Mouse (Mus musculus): Measurements from ENCODE around the gene Traf7.

Traf7 gene

DNA sequence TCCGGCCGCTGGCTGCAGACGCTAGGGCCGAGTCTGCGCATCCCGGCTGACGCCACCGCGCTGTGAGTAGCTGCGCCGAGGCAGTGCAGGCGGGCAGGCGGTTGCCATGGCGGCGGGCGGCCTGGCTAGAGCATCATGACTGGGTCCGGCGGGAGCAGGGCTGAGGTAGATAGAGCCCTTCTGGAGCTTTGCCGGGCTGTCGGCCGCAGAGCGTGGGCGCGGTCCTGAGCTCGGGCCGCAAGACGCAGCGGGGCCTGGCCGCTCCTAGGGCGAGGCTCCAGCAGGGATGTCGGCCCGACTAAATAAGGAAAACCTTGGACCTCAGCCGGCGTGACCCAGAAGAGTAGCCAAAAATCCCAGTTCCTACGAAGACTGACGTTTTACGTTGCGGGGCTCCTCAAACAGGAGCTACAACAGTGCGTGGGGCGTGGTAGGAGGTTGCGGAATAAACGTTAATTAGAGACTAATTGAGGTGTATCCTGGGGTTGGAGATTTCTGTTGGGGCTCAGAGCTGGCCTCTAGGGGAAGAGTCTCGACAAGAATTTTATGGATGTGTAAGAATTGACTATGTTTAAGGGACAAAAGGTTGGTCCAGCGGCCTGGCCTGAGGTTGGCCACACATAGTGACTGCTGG is 22.8 kb upstream of the Traf7 start:
- no peak for TF ChIP-seq GATA4 (IDR thresholded peaks at IDR 0.05; ENCODE audit: insufficient replicate concordance, low read length)

DNA sequence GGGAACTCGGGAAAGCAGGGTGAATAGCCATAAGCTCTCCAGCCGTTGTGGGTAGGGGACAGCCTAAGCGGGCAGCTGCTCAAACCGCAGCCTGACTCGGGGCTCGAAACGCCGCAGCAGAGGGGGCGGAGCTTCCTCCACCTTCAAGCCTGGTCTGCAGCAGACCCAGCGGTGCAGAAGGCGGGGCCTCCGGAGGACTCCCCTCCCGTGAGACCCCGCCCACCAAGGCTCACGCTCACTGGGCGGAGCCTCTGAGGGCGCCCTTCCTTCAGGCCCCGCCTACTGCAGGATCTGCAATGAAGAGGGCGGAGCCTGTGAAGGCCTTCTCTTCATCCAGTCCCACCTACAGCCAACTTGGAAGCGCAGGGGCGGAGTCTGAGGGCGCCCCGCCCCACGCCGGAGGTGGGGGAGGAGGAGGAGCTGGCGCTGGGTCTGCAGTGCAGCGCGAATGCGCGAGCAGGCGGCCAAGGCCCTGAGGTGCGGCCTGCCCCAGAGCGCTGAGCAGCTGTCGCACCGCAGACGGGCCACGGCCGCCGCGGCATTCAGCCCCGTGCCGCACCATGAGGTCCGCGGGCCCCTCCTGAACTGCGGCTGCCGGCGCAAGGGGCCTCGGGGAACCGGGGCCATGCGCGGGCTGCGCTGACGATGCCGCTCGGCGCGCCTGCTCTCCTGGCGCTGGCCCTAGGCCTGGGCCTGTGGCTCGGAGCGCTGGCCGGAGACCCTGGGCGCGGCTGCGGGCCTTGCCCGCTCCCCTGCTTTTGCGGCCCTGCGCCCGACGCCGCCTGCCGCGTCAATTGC is 22.1 kb upstream of the Traf7 start, which contains the start of gene Pkd1:
TSS of gene Pkd1 (plus strand) at position 217 of the 798 bp plus-strand sequence.
- no peak for TF ChIP-seq GATA4 (IDR thresholded peaks at IDR 0.05; ENCODE audit: insufficient replicate concordance, low read length)

DNA sequence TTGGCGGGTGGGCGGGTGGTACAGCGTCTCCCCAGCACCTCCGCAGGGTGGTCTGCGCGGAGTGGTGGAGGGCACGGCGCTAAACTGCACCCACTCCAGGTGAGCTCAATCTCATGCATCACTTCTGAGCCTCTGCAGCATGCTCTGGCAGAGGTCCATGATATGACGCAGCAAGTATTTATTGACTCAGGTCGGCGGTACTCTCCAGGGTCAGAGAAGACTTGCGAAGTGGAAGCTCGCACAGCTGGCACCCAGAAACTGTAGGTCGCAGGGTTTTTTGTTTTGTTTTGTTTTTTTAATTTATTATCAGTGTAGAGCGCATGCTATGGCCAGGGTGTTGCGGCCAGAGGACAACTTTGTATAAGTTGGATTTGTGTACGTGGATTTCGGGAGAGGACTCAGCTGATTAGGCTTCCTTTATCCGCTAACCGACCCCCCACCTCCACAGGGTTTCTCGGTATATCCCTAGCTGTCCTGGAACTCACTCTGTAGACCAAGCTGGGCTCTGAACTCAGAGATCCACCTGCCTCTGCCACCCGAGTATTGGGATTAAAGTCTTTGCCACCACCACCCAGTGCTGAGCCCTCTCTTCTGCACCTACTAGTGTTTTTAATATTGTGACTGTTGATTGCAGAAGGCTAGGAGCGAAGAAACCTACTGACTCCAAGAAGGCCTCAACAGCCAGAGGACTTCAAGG is 21.3 kb upstream of the Traf7 start:
- no peak for TF ChIP-seq GATA4 (IDR thresholded peaks at IDR 0.05; ENCODE audit: insufficient replicate concordance, low read length)

DNA sequence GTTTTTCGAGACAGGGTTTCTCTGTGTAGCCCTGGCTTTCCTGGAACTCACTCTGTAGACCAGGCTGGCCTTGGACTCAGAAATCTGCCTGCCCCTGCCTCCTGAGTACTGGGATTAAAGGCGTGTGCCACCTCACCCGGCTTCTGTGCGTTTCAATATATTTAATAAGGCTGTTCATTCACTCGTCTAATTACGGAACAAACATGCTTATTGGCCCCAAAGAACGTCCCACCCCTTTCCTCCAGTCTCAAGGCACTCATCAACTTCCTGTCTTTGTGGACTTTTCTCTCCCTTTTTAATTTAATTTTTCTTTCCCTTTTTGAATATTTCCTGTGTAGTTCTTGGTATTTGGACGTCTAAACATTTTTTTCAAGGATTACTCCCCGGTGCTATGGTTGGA is 20.7 kb upstream of the Traf7 start:
- no peak for TF ChIP-seq GATA4 (IDR thresholded peaks at IDR 0.05; ENCODE audit: insufficient replicate concordance, low read length)

DNA sequence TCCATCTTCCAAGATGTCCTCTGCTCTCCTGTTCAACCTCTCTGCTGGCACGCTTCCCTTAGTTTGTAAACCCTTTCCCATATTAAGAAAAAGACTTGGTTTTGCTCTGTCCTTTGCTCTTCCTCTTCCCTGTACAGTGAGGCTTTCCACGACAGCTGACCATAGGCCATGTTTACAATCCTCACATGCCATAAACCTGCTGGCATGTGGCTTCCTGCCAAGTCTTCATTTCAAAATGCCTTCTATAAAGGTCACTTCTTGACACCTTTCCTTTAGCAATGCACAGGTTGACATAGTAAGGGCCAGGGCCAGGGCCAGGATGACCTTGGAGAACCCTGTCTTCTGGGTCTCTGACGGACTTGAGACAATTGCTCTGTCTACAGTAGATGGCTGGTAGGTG is 18.5 kb upstream of the Traf7 start:
- no peak for TF ChIP-seq GATA4 (IDR thresholded peaks at IDR 0.05; ENCODE audit: insufficient replicate concordance, low read length)

DNA sequence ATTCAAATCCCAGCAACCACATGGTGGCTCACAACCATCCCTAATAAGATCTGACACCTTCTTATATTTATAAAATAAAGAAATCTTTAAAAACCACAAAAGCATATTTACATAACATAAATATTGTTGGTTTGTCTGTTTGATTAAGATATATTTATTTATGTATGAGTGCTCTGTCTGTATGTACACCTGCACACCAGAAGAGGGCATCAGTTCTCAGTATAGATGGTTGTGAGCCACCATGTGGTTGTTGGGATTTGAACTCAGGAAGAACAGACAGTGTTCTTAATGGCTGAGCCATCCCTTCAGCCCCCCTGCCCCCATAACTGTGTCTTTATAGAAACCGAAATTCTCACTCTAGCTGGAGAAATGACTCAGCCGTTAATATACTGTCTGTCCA is 17.5 kb upstream of the Traf7 start:
- no peak for TF ChIP-seq GATA4 (IDR thresholded peaks at IDR 0.05; ENCODE audit: insufficient replicate concordance, low read length)

DNA sequence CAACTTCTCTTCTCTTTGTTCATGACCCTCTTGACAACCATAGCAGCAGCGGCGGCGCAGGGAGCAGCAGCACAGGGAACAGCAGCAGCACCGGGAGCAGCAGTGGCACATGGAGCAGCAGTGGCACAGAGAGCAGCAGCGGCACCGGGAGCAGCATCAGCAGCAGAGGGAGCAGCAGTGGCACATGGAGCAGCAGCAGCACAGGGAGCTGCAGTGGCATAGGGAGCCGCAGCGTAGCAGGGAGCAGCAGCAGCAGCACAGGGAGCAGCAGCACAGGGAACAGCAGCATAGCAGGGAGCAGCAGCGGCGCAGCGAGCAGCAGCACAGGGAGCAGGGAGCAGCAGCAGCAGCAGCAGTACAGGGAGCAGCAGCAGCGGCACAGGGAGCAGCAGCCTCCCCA is 16.9 kb upstream of the Traf7 start:
- no peak for TF ChIP-seq GATA4 (IDR thresholded peaks at IDR 0.05; ENCODE audit: insufficient replicate concordance, low read length)

DNA sequence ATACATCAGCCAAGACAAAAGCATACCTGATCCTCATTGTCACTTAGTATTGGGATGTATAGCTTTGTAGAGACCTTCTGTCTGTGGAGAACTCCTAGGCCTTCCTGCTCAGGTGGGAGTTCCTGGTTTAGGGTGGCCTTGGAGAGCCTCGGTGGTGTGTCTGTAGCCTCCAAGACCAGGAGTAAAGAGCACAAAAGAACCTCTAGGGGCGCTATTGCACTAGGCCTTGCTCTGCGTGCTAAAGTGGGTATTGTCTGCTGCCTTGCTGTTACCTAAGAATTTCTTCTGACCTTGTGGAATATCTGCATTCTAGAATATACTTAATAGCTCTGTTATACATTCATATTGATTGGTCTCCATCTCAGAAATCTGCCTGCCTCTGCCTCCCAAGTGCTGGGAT is 12.6 kb upstream of the Traf7 start:
- no peak for TF ChIP-seq GATA4 (IDR thresholded peaks at IDR 0.05; ENCODE audit: insufficient replicate concordance, low read length)

DNA sequence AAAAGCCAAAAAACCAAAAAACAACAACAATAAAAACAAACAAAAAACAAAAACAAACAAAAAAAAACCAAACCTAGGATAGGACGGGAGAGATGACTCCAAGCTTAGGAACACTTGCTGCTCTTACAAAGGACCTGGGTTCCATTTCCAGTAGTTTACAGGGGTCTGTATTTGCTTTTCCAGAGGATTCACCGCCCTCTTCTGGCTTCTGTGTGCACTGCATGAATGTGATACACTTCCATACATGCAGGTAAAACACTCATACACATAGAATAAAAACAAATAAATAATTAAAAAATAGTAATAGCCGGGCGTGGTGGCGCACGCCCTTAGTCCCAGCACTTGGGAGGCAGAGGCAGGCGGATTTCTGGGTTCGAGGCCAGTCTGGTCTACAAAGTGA is 11.2 kb upstream of the Traf7 start:
- no peak for TF ChIP-seq GATA4 (IDR thresholded peaks at IDR 0.05; ENCODE audit: insufficient replicate concordance, low read length)

DNA sequence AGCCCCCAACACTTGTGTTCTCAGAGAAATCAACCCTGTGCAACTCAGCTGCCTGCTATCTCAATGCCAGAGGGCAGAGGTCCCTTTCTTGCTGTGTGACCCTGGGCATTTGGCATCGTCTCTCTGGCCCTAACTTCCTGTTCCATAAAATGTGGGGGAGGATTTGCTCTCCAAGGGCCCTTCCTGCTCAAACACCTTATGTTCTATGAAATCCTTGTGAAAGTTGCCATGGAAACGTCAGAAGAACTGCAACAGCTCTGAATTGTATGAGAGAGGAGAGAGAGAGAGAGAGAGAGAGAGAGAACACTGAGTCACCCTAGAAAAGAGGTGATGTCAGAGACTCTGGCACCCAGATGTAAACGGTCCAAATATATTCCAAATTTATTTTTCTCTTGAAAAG is 9.8 kb upstream of the Traf7 start:
- TF ChIP-seq GATA4 (IDR thresholded peaks at IDR 0.05; ENCODE audit: insufficient replicate concordance, low read length): no peak

DNA sequence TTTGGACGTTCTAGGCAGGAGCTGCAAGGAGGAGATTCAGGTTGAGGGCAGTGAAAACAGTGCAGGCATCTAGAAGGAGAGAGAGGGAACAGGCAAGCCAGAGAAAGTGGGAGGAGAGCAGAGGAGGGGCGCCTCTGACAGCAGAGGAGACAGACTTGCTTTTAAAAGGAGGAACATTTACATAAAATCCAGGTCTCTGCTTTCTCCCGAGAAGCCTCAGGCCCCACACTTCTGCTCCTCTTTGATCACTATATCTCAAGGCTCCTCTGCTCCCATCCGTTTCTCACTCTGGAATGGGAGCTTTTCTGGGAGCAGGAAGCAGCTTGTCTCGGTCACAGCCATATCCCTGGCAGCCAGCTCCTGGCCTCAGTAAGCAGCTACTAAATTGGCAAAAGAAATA is 7.6 kb upstream of the Traf7 start:
- no peak for TF ChIP-seq GATA4 (IDR thresholded peaks at IDR 0.05; ENCODE audit: insufficient replicate concordance, low read length)

DNA sequence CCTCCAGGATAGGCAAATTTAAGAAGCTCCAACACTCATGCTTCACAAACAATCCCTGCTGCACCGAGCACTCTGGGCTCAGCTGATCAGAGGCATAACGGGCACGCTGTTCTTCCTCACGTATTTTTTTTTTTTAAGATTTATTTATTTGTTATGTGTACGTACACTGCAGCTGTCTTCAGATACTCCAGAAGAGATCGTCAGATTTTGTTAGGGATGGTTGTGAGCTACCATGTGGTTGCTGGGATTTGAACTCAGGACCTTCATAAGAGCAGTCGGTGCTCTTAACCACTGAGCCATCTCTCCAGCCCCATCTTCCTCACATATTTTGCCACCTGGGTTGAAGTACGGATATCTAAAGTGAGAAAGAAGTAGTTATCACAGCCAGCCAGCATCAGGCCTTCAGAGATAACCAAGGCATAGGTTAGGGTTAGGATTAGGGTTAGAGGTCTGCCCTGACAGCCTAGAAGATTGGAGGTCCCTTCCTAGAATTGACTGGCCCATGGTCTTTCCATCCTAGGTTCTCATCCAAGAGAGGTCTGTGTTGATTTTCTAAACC is 6.5 kb upstream of the Traf7 start, which contains the start of gene Rab26:
TSS of gene Rab26 (minus strand) at position 51 of the 559 bp plus-strand sequence.
- TF ChIP-seq GATA4 (IDR thresholded peaks at IDR 0.05; ENCODE audit: insufficient replicate concordance, low read length): no peak

DNA sequence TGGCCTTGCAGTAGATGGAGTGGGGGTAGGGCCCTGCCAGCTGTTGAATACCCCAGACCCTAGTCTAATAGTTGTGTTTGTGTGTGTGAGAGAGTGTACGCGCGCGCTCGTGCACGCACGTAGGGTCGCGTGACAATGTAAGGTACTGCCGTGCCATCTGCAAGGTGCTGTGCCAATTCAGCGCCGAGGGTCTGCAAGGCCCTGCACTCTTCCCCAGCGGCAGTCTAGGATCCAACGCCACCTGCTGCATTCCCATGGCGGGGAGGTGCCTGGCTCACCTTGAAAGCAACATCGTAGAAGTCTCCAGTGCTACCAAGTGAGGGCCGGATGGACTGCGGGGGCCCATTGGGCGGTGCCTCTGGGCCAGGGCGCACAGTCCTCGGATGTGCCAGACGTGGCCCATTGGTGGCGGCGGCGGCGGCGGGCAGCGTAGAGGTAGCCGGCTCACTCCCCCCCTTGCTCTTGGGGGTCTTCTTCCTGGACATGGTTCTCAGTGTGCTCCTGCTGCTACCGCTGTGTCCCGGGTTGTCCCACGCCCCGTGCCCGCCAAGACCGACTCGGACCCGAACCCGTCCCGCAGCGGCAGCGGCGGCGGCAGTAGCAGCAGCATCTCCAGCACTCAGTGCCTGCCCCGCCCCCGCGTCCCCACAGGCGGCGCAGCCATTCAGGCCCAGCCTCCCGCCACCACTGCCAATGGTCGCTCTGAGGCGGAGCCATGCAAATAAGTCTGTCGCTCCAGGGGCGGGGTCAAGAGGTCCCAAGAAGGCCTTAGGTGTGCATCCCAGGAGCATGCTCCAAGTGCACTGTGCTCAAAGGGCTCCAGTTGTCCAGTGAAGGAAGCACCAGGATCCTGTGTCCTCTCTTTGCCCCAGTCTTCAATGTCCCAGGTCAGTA is 5.6 kb upstream of the Traf7 start:
- no peak for TF ChIP-seq GATA4 (IDR thresholded peaks at IDR 0.05; ENCODE audit: insufficient replicate concordance, low read length)

DNA sequence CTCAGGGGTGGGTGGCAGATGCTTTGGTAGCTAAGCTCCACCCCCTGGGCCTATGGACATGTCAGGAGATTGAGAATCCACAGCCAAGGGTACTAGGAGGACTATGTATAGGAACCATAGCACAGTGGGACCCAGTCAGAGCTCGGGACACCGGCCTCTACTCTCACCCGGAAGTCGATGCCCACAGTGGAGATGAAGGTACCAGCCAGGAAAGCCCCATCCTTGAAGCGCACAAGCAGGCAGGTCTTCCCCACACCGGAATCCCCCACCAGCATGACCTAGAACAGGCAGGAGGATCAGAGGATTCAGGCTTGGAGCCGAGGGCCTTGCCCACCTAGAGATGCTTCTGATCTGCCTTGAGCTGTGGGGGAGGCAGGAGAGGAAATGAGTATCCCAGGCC is 4.3 kb upstream of the Traf7 start:
- no peak for TF ChIP-seq GATA4 (IDR thresholded peaks at IDR 0.05; ENCODE audit: insufficient replicate concordance, low read length)

DNA sequence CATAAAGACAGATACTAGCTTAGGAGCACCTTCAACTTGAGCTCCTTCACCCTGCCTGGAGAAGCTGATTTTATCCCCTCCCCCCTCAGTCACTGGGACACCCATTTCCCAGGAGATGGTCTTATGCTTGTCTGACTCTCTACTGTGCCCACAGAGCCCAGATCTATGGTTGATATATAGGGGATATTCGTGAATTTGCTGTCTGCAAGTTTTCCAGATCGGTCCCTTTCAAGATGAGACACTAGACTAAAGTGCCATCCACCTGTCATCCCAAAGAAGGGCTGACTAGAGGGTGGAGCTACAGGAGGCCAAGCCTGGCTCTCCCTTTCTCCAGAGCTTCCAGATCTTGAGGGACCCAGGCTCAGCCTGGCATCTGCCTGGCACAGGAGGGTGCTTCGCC is 3.3 kb upstream of the Traf7 start:
- TF ChIP-seq GATA4 (IDR thresholded peaks at IDR 0.05; ENCODE audit: insufficient replicate concordance, low read length): no peak
